Mouse (Mus musculus) kidney, adult 2 months (tissue): ENCODE measurements around the gene Hbb-bs. TPM values are rescaled to one million over a fixed set of nuclear protein-coding genes. Genes with fewer than 3 reads are reported as not detected.
"Not testable (repeated sequence)": the region's sequence is repeated elsewhere in the genome, so short reads cannot be mapped to it uniquely, and the experiment has no call there.

Experiments used
- DNase-seq: peaks from one replicate; pipeline ENCODE4 v3.0.0; 2021
- H3K27ac ChIP-seq: fragments of 200-500 bp; 2 replicates; pipeline ENCODE4 v1.5.1; 2012; ENCODE audit warnings: low read depth, low read length, control low read depth, inconsistent platforms; ENCODE audit not compliant: insufficient read depth
- H3K27me3 ChIP-seq: fragments of 200-500 bp; replicated peaks from 2 replicates; pipeline ENCODE4 v1.6.1; 2012; ENCODE audit warnings: mild to moderate bottlenecking, moderate library complexity, low read length, inconsistent platforms; ENCODE audit not compliant: control insufficient read depth, insufficient read depth
- H3K36me3 ChIP-seq: fragments of 200-500 bp; 2 replicates; pipeline ENCODE4 v1.6.1; 2012; ENCODE audit warnings: mild to moderate bottlenecking, moderate library complexity, low read length, inconsistent platforms; ENCODE audit not compliant: control insufficient read depth, insufficient read depth
- H3K4me1 ChIP-seq: fragments of 200-500 bp; 2 replicates; pipeline ENCODE4 v1.6.1; 2011; ENCODE audit warnings: low read length; ENCODE audit not compliant: control insufficient read depth, insufficient read depth
- H3K4me3 ChIP-seq: fragments of 200-500 bp; 2 replicates; pipeline ENCODE4 v1.5.1; 2011; ENCODE audit warnings: mild to moderate bottlenecking, low read depth, low read length, control low read depth; ENCODE audit not compliant: insufficient read depth
- CTCF ChIP-seq: fragments of 200-500 bp; conservative IDR thresholded peaks from 2 replicates; pipeline ENCODE4 v1.5.1; 2011; ENCODE audit warnings: low read depth, mild to moderate bottlenecking, control low read depth, low read length, moderate library complexity, mixed read lengths; ENCODE audit not compliant: insufficient read depth, insufficient read length
- POLR2A ChIP-seq: fragments of 200-500 bp; IDR thresholded peaks from one replicate; pipeline ENCODE4 v1.6.1; 2011; ENCODE audit warnings: low read depth, low read length, control low read depth
- WGBS: fragments of 180-500 bp; shearing (Covaris S2); methylation state at CpG from one replicate; pipeline ENCODE4 v1.1.7; 2018; 5-methylcytosine and 5-hydroxymethylcytosine counted together
- polyA plus RNA-seq: library from polyadenylated mRNA; depleted of rRNA; stranded (reverse); fragments of >200 nt; gene quantifications from 2 replicates; pipeline ENCODE4 v1.2.3, GENCODE M21; 2012

Gene Hbb-bs
- polyA plus RNA-seq, 1 experiment = 5,002 TPM

DNA sequence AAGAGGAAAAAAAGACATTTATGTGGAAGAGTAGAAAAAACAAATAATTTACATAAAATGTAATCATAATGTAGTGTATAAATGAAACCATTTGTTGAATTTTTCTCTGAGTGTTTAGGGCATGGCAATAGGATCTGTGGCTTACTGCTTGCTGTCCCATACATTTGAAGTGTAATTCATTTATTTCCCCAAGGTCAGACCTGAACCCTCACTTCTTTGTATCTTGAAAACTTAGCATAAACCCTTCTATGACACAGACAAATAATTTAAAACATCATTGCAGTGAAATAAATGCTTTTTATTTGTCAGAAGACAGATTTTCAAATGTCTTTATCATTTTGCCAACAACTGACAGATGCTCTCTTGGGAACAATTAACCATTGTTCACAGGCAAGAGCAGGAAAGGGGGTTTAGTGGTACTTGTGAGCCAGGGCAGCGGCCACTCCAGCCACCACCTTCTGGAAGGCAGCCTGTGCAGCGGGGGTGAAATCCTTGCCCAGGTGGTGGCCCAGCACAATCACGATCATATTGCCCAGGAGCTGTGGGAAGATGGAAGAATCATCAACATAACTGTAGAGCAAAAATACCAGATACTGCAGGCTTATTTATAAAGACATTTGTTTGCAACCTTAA lies 1.5 kb downstream of the Hbb-bs start:
- H3K36me3 ChIP-seq = no peaks in the 10 kb centered on the region
- H3K27ac ChIP-seq = no peak overlapping the region
- no peaks in the 10 kb centered on the region for H3K4me1 ChIP-seq
- TF ChIP-seq POLR2A (no peak), CTCF (no peak)
- H3K4me3 ChIP-seq = no peak overlapping the region
- DNase-seq = no peak
- 53% methylated on average over 3 of the region's 3 CpGs for WGBS
- H3K27me3 ChIP-seq = no peaks in the 10 kb centered on the region

DNA sequence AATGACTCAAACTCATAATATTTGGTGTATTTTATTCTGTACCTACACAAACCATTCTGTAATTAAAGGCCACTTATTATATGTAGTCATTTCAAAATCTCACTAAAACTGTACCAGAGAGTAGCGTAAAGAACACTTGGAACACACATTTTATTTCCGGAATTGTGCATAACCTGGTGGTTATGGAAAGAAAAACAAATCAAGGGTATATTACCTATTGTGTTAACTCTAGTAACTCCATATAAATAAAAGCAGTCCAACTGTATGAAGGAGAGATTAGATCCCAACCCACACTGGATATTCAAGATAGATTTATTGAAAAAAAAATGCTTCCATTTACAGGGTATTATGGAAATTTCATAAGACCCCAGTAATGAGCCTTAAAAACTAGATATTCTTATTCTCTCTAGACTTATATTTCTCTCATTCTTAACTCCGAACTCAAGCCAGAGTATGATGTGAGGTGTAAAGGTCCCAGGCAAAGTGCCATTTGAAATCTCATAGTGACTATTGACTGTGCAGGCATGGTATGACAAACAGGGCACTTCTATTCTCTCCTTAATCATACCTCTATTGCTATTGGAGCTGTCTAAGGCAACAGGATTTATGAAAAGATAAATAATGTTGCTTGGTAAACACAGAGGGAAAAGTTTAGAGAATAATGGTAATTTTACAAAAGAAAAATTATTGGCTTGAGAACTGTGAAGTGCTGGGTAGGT lies 2.2 kb downstream of the Hbb-bs start:
- Histone ChIP-seq H3K4me1 (no peaks in the 10 kb centered on the region), H3K4me3 (no peak overlapping the region), H3K36me3 (no peaks in the 10 kb centered on the region), H3K27ac (no peak overlapping the region), H3K27me3 (no peaks in the 10 kb centered on the region)
- no peak for TF ChIP-seq CTCF
- no peak for TF ChIP-seq POLR2A
- WGBS = 86% methylated on average over 3 of the region's 3 CpGs
- no peak for DNase-seq

DNA sequence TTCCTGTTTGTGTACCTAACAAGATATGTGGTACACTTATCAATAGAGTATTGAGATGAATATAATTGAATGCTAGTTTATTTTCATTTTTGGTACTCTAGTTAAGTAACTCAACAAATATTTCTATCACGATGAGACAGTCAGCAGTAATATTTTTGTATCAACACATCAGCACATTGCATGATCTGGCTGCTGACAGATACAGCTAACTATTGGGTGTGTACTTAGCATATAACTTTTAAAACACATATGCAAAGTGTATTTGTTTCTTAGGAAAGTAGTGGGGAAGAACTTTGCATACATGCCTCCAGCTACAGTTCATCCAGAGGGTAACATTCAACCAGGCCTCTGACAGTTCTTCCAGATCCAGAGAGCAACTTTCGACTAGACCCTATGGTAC lies 3.3 kb downstream of the Hbb-bs start:
- Histone ChIP-seq H3K4me1 (no peaks in the 10 kb centered on the region), H3K27me3 (no peaks in the 10 kb centered on the region), H3K27ac (no peak overlapping the region), H3K4me3 (no peak overlapping the region), H3K36me3 (no peaks in the 10 kb centered on the region)
- TF ChIP-seq POLR2A = no peak
- TF ChIP-seq CTCF = no peak
- no peak for DNase-seq
- 80% methylated on average over 2 of the region's 2 CpGs for WGBS

DNA sequence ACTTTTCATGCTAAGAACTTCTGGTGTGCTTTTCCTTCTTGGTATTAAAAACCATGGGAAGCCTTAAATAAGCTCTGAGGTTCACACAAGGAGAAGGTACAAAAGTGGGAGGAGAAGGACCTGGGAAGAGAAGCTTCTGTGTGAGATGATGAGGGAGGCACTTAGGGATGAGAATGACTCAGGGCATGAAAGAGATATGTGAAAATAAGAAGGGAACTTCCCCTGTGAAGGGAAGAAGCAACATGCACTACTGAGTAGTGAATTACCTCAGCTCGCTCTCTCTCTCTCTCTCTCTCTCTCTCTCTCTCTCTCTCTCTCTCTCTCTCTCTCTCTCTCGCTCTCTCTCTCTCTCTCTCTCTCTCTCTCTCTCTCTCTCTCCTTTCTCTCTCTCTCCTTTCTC lies 12.8 kb downstream of the Hbb-bs start:
- not testable (repeated sequence) for H3K4me3 ChIP-seq, DNase-seq, H3K27me3 ChIP-seq, H3K36me3 ChIP-seq, H3K4me1 ChIP-seq, H3K27ac ChIP-seq
- WGBS = 60% methylated on average over 1 of the region's 2 CpGs

DNA sequence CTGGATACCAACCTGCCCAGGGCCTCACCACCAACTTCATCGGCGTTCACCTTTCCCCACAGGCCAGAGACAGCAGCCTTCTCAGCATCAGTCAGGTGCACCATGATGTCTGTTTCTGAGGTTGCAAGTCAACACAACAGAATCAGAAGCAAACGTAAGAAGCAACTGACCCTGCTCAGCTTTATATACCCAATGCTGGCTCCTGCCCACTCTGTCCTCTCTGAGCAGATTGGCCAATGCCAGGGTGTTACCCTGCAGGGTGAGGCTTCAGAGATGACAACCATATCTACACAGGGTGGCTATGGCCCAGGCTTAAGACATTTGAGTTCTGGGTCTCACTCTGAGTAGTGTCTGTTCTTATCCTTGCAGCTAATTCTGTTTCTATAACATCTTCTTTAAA lies 14.1 kb downstream of the Hbb-bs start, which contains the start of gene Hbb-bt:
Hbb-bt (minus strand) TSS at position 231 of the 400 bp plus-strand sequence.
- Histone ChIP-seq H3K4me3 (no peak within 1 kb of the TSS), H3K27ac (no peak within 1 kb of the TSS), H3K27me3 (no peaks in the 10 kb centered on the region), H3K36me3 (no peaks in the 10 kb centered on the region), H3K4me1 (no peaks in the 10 kb centered on the region)
- TF ChIP-seq CTCF = no peak
- no peak for TF ChIP-seq POLR2A
- DNase-seq = no peak
- WGBS = 82% methylated on average over 3 of the region's 3 CpGs

DNA sequence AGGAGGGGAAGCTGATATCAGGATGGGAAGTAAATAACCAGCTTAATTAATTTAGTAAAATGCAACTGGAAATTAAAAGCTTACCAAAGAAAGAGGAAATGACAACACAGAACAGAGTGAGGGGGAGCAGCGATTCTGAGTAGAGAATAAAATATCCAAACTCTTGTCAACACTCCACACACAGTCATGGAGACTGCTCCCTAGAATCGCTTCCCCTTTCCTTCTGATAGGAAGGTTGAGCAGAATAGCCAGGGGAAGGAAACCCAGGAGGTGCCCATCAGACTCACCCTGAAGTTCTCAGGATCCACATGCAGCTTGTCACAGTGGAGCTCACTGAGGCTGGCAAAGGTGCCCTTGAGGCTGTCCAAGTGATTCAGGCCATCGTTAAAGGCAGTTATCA lies 14.7 kb downstream of the Hbb-bs start:
- not testable (repeated sequence) for DNase-seq, H3K4me1 ChIP-seq, H3K27me3 ChIP-seq, H3K4me3 ChIP-seq, H3K27ac ChIP-seq, H3K36me3 ChIP-seq
- no CpG with 5 or more reads among the region's 3 CpGs for WGBS

DNA sequence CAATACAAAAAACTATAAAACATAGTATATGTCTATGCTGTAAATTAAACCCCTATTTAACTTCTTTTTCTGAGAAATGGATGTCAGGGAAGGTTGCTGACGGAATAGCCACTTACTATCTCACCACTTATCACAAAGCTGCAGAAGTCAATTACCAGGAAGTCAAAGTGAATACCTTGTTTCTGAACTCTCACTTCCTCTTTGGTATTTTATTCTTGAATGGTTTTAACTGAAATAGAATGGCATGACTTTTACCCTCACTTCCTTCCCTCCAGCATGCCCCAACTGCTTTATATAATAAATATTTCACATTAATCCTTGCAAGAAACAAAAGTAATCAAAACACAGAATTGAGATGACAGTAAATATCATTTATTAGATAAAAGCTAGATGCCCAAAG lies 15.7 kb downstream of the Hbb-bs start:
- Histone ChIP-seq H3K4me1 (no peaks in the 10 kb centered on the region), H3K27me3 (no peaks in the 10 kb centered on the region), H3K36me3 (no peaks in the 10 kb centered on the region), H3K4me3 (no peak overlapping the region), H3K27ac (no peak overlapping the region)
- DNase-seq = no peak
- WGBS = 44% methylated on average over 1 of the region's 1 CpGs
- TF ChIP-seq POLR2A = no peak
- TF ChIP-seq CTCF = no peak
